Mouse (Mus musculus) mature B cell (primary cell): ENCODE results near the gene Gm11562.
"Not testable (repeated sequence)": the region's sequence is repeated elsewhere in the genome, so short reads cannot be mapped to it uniquely, and the experiment has no call there.

ENCODE experiments used
- in situ Hi-C: fragments of 300-500 bp; cut with MboI; formaldehyde crosslinking; loops from 2 replicates; pipeline ENCODE4 v1.14.3; 2019

Gm11562 gene

GRCm38 (mm10) chr11:99620335-99620734, at the start of gene Gm11562:
Gene Gm11562 (minus strand): TSS chr11:99620435.
- in situ Hi-C loops: no loop called here

DNA sequence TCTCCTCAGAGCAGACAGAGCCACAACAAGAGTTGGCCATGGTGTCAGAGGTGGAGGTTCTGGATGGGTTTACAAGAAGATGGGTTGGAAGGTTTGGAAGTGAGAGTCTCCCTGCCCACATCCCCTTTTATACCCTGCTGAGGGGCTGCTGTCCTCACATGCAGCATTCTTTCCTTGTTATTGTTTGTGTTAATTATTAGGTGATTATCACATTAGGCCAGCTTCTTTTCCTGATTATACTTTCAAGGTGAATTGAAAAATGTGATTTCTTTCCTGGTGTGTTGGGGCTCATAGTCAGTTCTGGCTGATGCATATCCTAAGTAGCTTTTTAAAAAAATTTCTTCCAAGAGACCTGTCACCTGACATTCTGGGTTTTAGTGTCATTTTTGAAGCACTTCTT, 45.6 kb upstream of the Gm11562 start, which contains the start of gene Krtap4-6:
Krtap4-6 (minus strand) TSS at position 101 of the 400 bp plus-strand sequence.
- in situ Hi-C loops: no loop called here

DNA sequence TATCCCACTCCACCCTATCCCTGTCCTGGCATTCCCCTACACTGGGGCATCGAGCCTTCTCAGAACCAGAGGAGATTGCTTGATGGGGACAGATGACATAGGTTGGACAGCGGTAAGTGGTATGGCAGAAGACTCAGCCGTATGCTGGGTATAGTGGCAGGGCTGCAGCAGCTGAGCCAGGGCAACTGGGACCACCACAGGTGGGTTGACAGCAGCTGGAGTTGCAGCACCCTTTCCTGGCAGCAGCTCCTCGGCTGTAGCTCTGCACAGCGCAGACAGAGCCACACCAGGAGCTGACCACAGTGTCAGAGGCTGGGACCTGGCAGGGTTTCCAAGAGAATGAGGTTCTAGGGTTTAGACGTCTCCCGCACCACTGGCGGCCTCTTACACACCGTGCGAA, 42.6 kb upstream of the Gm11562 start:
- in situ Hi-C loops: no loop called here

DNA sequence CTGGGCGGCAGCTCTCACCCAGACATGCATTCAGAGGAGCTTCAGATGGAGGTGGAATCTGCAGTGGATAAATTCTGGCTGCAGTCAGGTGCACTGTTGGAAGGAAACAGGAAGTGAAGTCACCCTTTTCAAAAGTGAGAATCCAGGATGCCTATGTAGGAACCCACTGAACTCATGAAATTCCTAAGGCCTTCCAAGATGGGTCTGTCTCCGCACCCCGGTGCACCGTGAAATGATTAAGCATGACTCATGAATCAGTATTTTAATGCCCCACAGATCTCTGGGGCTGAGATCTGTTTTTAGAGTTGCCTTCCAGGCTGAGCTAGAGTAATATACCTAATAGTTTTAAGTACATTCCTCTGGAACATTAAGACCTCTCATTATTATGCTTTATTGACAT, 39.0 kb upstream of the Gm11562 start:
- in situ Hi-C loops: no loop called here

DNA sequence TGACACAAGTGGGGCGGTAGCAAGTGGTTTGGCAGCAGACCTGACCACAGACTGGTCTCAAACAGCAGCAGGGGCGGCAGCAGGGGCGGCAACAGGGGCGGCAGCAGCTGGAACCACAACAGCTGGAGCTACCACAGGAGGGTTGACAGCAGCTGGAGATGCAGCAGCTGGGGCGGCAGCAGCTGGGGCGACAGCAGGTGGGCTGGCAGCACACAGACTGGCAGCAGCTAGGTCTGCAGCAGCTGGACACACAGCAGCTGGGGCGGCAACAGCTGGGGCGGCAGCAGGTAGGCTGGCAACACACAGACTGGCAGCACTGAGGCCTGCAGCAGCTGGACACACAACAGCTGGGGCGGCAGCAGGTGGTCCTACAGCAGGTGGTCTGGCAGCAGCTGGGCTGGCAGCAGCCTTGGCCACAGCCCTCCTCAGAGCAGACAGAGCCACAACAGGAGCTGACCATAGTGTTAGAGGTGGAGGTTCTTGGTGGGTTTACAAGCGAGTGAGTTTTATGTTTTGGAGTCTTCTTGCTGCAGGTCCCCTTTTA, 38.3 kb upstream of the Gm11562 start, which contains the start of gene Gm11563:
Gm11563 (minus strand) TSS at position 494 of the 544 bp plus-strand sequence.
- in situ Hi-C loops: not testable (repeated sequence)

- in situ Hi-C loops: no loop called here
Observed at GRCm38 (mm10) chr11:99657051-99657450, 36.8 kb upstream of the Gm11562 start.

DNA sequence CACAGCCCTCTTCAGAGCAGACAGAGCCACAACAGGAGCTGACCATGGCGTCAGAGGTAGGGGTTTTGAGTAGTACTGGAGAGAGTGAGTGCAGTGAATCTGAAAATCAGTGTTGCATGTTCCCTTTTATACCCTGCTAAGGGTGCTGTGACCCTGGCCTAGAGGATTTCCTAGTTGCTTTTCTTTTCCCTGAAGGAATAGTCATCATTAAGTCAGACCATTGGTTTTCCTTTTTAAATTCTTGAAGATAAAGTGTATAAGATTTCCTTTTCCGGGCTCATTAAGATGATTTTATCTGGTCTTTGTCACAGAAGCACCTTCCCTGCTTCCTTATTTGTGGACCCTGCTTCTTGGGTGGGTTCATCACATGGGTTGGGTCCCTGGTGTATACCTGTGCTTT, 29.9 kb upstream of the Gm11562 start, which contains the start of gene Gm11555:
Gm11555 (minus strand) TSS at position 101 of the 400 bp plus-strand sequence.
- in situ Hi-C loops: no loop called here

DNA sequence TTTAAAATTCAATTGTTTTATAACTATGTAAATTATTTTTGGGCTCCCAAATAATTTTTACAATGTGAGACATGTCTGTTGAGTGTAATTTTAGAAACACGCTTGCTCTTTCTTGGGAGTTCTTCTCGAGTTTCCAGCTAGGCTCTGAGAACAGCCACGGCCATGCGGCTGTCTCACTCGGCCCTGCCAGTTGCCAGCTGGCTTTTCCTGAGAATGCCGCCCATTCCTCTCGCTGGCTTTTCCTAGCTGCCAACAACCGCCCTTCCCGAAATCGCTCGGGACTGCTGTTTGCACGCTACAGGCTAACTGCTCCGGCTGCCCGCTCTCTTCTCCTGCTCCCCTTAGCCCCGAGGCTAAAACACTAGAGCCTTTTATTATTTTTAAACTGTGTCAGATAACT, 26.2 kb upstream of the Gm11562 start:
- in situ Hi-C loops: no loop called here

GRCm38 (mm10) chr11:99644351-99644750, 24.1 kb upstream of the Gm11562 start:
- in situ Hi-C loops: no loop called here

DNA sequence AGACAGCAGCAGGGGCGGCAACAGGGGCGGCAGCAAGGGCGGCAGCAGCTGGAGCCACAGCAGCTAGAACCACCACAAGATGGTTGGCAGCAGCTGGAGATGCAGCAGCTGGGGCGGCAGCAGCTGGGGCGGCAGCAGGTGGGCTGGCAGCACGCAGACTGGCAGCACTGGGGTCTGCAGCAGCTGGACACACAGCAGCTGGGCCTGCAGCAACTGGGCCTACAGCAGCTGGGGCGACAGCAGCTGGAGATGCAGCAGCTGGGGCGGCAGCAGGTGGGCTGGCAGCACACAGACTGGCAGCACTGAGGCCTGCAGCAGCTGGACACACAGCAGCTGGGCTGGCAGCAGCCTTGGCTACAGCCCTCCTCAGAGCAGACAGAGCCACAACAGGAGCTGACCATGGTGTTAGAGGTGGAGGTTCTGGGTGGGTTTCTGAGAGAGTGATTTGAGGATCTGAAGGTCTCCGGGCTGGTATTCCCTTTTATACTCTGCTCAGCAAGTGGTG, 23.5 kb upstream of the Gm11562 start, which contains the start of gene Krtap4-7:
Krtap4-7 (minus strand) TSS at position 455 of the 505 bp plus-strand sequence.
- in situ Hi-C loops: not testable (repeated sequence)

- in situ Hi-C loops: no loop called here
Observed at GRCm38 (mm10) chr11:99640926-99641325, 20.7 kb upstream of the Gm11562 start.

- in situ Hi-C loops: no loop called here
Observed at GRCm38 (mm10) chr11:99637086-99637485, 16.9 kb upstream of the Gm11562 start.

DNA sequence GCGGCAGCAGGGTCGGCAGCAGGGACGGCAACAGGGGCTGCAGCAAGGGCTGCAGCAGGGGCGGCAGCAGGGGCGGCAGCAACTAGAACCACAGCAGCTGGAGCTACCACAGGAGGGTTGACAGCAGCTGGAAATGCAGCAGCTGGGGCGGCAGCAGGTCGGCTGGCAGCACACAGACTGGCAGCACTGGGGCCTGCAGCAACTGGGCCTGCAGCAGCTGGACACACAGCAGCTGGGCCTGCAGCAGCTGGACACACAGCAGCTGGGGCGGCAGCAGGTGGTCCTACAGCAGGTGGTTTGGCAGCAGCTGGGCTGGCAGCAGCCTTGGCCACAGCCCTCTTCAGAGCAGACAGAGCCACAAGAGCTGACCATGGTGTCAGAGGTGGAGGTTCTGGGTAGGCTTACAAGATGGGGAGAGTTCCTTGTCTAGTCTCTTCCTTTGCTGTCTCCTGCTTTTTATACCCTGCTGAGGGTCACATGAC, 14.5 kb upstream of the Gm11562 start, which contains the start of gene Krtap4-2:
Krtap4-2 (minus strand) TSS at position 432 of the 482 bp plus-strand sequence.
- in situ Hi-C loops: no loop called here

DNA sequence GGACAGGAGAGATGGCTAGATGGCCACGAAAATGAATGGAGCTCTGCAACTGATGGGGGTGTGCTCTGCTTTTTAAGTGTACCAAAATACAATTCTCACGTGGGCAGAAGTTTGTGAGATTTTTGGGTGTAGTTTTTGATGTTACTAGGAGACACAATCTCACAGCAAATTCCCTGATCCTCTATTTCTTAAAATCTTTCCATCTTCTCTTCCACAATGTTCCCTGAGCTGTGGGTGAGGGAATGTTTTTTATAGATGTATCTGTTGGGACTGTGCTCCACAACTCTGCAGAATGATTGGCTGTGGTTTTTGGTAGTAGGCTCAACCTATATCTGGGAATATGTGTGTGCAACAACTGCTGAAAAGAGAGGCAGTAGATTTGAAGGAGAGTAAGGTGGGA, 13.1 kb upstream of the Gm11562 start:
- in situ Hi-C loops: no loop called here

DNA sequence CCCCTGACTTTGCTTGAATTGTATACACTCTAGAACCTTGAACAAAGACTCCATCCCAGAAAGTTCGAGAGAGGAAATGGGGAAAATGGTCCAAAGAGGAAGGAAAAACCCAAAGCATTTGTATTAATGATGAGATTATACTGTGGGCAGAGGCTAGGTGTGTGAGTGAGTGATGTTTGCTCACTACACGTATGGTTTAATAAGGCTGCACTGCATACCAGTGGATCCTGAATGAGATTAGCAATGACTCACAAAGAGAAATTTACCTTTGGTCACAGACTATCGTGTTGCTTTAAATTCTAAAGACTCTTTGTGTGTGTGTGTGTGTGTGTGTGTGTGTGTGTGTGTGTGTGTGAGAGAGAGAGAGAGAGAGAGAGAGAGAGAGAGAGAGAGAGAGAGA, 10.7 kb upstream of the Gm11562 start:
- in situ Hi-C loops: no loop called here

DNA sequence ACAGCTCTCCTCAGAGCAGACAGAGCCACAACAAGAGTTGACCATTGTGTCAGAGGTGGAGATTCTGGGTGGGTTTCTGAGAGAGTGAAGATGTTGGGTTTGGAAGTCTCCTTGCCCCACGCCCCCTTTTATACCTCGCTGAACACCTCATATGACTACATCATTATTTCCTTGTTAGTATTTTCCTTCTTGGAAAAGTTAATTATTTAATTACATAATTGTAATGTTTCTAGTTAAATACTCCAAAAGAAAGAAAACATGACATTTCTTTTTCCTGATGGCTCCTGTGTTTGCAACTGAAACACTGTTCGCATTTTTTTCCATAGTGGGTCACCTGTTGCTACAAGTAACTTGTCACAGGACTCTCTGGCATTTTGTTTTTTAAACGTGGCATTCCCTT, 7.9 kb upstream of the Gm11562 start, which contains the start of gene Krtap4-1:
Krtap4-1 (minus strand) TSS at position 101 of the 400 bp plus-strand sequence.
- in situ Hi-C loops: no loop called here

DNA sequence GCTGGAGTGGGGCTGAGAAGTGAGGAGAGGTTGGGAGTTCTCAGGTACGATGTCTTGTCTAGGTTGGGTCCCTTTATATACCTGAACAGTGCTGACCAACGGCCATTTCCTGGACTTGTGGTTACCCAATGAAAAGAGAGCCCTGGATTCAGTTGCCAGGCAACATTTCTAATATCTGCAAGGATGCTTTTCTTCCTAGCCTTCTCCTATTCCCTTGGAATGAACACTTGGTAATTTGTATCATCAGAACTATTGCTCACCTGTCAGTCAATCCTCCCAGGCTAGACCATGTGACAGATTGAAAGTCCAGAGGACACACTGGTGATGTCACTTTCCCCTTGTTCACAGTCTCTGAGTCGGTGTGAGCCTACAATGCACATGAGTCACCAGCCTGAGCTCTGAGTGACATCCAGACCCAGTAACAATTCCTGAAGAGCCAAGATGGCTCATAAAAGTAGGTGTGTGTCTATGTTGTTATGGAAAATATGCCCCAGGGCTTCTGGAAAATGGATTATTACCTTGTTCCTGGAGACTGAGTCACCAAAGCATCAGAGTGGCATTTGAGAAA, 5.4 kb downstream of the Gm11562 start, which contains the start of gene Krtap2-4:
Krtap2-4 (minus strand) TSS at position 51 of the 568 bp plus-strand sequence.
- in situ Hi-C loops: no loop called here

- in situ Hi-C loops: not testable (repeated sequence)
Observed at GRCm38 (mm10) chr11:99610089-99610488, 10.1 kb downstream of the Gm11562 start, which contains the start of gene Gm11937. Gene Gm11937 (minus strand): TSS chr11:99610189.

- in situ Hi-C loops: no loop called here
Observed at GRCm38 (mm10) chr11:99609126-99609525, 11.1 kb downstream of the Gm11562 start.

GRCm38 (mm10) chr11:99603208-99603607, 17.0 kb downstream of the Gm11562 start, which contains the start of gene Gm11938:
Gene Gm11938 (minus strand): TSS chr11:99603308.
- in situ Hi-C loops: not testable (repeated sequence)

DNA sequence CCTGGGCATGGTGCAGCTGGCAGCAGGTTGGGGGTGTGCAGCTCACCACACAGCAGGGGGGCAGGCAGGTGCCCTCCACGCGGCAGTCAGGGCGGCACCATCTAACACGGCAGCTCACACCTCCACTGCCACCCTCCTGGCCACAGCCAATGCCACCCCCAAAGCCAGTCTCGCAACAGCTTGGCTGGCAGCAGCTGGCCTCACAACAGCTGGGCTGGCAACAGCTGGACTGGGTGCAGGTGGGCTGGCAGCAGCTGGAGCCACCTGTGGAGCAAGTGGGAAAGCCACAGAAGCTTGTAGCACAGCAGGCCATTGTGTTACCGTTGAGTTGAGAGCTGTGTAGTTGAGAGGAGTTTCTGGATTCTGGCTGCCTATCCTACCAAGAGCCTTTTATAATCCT, 22.5 kb downstream of the Gm11562 start, which contains the start of gene Krtap9-3:
Krtap9-3 (minus strand) TSS at position 364 of the 400 bp plus-strand sequence.
- in situ Hi-C loops: not testable (repeated sequence)

DNA sequence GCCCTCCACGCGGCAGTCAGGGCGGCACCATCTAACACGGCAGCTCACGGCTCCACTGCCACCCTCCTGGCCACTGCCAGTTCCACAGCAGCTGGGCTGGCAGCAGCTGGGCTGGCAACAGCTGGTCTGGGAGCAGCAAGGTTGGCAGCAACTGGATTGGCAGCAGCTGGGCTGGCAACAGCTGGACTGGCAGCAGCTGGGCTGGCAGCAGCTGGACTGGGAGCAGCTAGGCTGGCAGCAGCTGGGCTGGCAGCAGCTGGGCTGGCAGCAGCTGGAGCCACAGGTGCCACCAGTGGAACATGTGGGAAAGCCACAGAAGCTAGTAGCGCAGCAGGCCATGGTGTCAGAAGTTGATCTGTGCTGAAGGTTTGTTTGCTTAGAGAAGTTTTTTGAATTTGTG, 29.3 kb downstream of the Gm11562 start, which contains the start of gene Krtap1-3:
Krtap1-3 (minus strand) TSS at position 359 of the 400 bp plus-strand sequence.
- in situ Hi-C loops: no loop called here
